Mouse (Mus musculus) heart, adult 2 months (tissue): ENCODE results near the gene Parp1. TPM values are rescaled to one million over a fixed set of nuclear protein-coding genes. Genes with fewer than 3 reads are reported as not detected.
"Not testable (repeated sequence)": the region's sequence is repeated elsewhere in the genome, so short reads cannot be mapped to it uniquely, and the experiment has no call there.

Source experiments
- DNase-seq, 2 experiments: peaks; one replicate each; pipeline ENCODE4 v3.0.0; 2021
- H3K27ac ChIP-seq: fragments of 200-600 bp; 2 replicates; pipeline ENCODE4 v1.8.1; 2022
- H3K27me3 ChIP-seq: fragments of 200-500 bp; 2 replicates; pipeline ENCODE4 v1.6.1; 2012; ENCODE audit warnings: mild to moderate bottlenecking, low read length, inconsistent platforms, mixed read lengths; ENCODE audit not compliant: control insufficient read depth, insufficient read depth
- H3K36me3 ChIP-seq: fragments of 200-500 bp; 2 replicates; pipeline ENCODE4 v1.6.1; 2012; ENCODE audit warnings: low read length, inconsistent platforms; ENCODE audit not compliant: control insufficient read depth, insufficient read depth
- H3K4me1 ChIP-seq: fragments of 200-500 bp; 2 replicates; pipeline ENCODE4 v1.6.1; 2011; ENCODE audit warnings: low read length; ENCODE audit not compliant: control insufficient read depth, insufficient read depth
- H3K4me3 ChIP-seq: fragments of 200-600 bp; 2 replicates; pipeline ENCODE4 v1.8.1; 2022
- H3K79me2 ChIP-seq: fragments of 200-500 bp; replicated peaks from 2 replicates; pipeline ENCODE4 v1.6.1; 2012; ENCODE audit warnings: mild to moderate bottlenecking, inconsistent platforms, low read length, moderate library complexity, mixed read lengths; ENCODE audit not compliant: control insufficient read depth, insufficient read depth
- H3K9ac ChIP-seq: fragments of 200-500 bp; 2 replicates; pipeline ENCODE4 v1.6.1; 2012; ENCODE audit warnings: low read depth, mild to moderate bottlenecking, control low read depth, inconsistent platforms, low read length, mixed read lengths
- CTCF ChIP-seq: fragments of 200-600 bp; IDR thresholded peaks from 2 replicates; pipeline ENCODE4 v1.8.1; 2022; ENCODE audit warnings: antibody characterized with exemption, mild to moderate bottlenecking, moderate library complexity
- EP300 ChIP-seq: fragments of 200-500 bp; IDR thresholded peaks from 2 replicates; pipeline ENCODE4 v1.6.1; 2011; ENCODE audit warnings: low read depth, low read length, control low read depth; ENCODE audit not compliant: insufficient read depth
- POLR2A ChIP-seq: fragments of 200-500 bp; IDR thresholded peaks from 2 replicates; pipeline ENCODE4 v1.6.1; 2011; ENCODE audit warnings: mild to moderate bottlenecking, low read depth, low read length, control low read depth; ENCODE audit not compliant: insufficient read depth
- WGBS: fragments of 180-500 bp; shearing (Covaris S2); methylation state at CpG from one replicate; pipeline ENCODE4 v1.1.7; 2018; 5-methylcytosine and 5-hydroxymethylcytosine counted together
- intact Hi-C: fragments of 180-260 bp; cut with DNase I; formaldehyde crosslinking; loops from one replicate; pipeline ENCODE4 v1.15.1; 2025
- polyA plus RNA-seq: library from polyadenylated mRNA; depleted of rRNA; stranded (reverse); fragments of >200 nt; gene quantifications from 2 replicates; pipeline ENCODE4 v1.2.3, GENCODE M21; 2012
- total RNA-seq, 2 experiments: library from RNA; stranded (reverse); gene quantifications; 2 replicates each; pipeline ENCODE4 v1.2.3; 2021

The Parp1 gene
- total and polyA plus RNA-seq, 3 experiments: 19.5 to 60.2 (median 56.9) TPM

GRCm38 (mm10) chr1:180569453-180569852 lies 729 bp downstream of the Parp1 start:
- Histone ChIP-seq H3K27me3 (no peaks in the 10 kb centered on the region), H3K27ac (peak overlapping the region; percentile 70), H3K4me1 (peaks cover 9% of the 10 kb centered on the region), H3K4me3 (peak overlapping the region; percentile 86), H3K79me2 (peaks cover 4% of the 10 kb centered on the region; the same call in 1 of the 2 replicates), H3K36me3 (no peaks in the 10 kb centered on the region), H3K9ac (peak overlapping the region; percentile 73)
- no peak for TF ChIP-seq POLR2A
- TF ChIP-seq CTCF: no peak
- TF ChIP-seq EP300: no peak
- 2% methylated on average over 17 of the region's 17 CpGs for WGBS
- no peak for DNase-seq
- intact Hi-C loops: loop anchor here (5.0 kb wide), 2 partner anchors 73 to 312 kb away; partner anchors contain the start of gene Lin9

- peaks cover 9% of the 10 kb centered on the region for H3K4me1 ChIP-seq
- no peak for DNase-seq
- intact Hi-C loops: no loop called here
- H3K27me3 ChIP-seq: no peaks in the 10 kb centered on the region
- TF ChIP-seq POLR2A (no peak), EP300 (no peak), CTCF (no peak)
- H3K36me3 ChIP-seq: no peaks in the 10 kb centered on the region
- peaks cover 4% of the 10 kb centered on the region; the same call in 1 of the 2 replicates for H3K79me2 ChIP-seq
- H3K27ac ChIP-seq: no peak overlapping the region
- no peak overlapping the region for H3K9ac ChIP-seq
- H3K4me3 ChIP-seq: no peak overlapping the region; the same call in 1 of the 2 replicates
- 26% methylated on average over 5 of the region's 5 CpGs for WGBS
Measured at GRCm38 (mm10) chr1:180570181-180570580, 1.5 kb downstream of the Parp1 start.

GRCm38 (mm10) chr1:180571018-180571589 lies 2.4 kb downstream of the Parp1 start:
- Histone ChIP-seq H3K4me3 (no peak overlapping the region), H3K79me2 (peaks cover 4% of the 10 kb centered on the region; the same call in 1 of the 2 replicates), H3K27ac (no peak overlapping the region), H3K27me3 (no peaks in the 10 kb centered on the region), H3K36me3 (no peaks in the 10 kb centered on the region), H3K4me1 (peaks cover 9% of the 10 kb centered on the region), H3K9ac (no peak overlapping the region)
- WGBS: 86% methylated on average over 8 of the region's 8 CpGs
- TF ChIP-seq POLR2A (no peak), EP300 (no peak), CTCF (no peak)
- no peak for DNase-seq
- intact Hi-C loops: no loop called here

- H3K9ac ChIP-seq, H3K27me3 ChIP-seq, H3K27ac ChIP-seq, intact Hi-C loops, DNase-seq, H3K4me1 ChIP-seq, H3K79me2 ChIP-seq, H3K36me3 ChIP-seq, H3K4me3 ChIP-seq: not testable (repeated sequence)
- WGBS: 86% methylated on average over 6 of the region's 6 CpGs
Measured at GRCm38 (mm10) chr1:180571721-180572120, 3.0 kb downstream of the Parp1 start.

- Histone ChIP-seq H3K4me1 (peaks cover 9% of the 10 kb centered on the region), H3K36me3 (no peaks in the 10 kb centered on the region), H3K27ac (no peak overlapping the region), H3K27me3 (no peaks in the 10 kb centered on the region), H3K4me3 (no peak overlapping the region), H3K79me2 (peaks cover 4% of the 10 kb centered on the region; the same call in 1 of the 2 replicates), H3K9ac (no peak overlapping the region)
- intact Hi-C loops: no loop called here
- no peak for TF ChIP-seq POLR2A
- WGBS: 94% methylated on average over 9 of the region's 9 CpGs
- no peak for DNase-seq
Measured at GRCm38 (mm10) chr1:180572154-180572553, 3.4 kb downstream of the Parp1 start.

- 66% methylated on average over 3 of the region's 3 CpGs for WGBS
- no peak for DNase-seq
- no peak overlapping the region for H3K4me3 ChIP-seq
- no peak overlapping the region for H3K9ac ChIP-seq
- no peaks in the 10 kb centered on the region for H3K27me3 ChIP-seq
- H3K27ac ChIP-seq: no peak overlapping the region
- TF ChIP-seq CTCF: no peak
- no peak for TF ChIP-seq EP300
- no peak for TF ChIP-seq POLR2A
- no peaks in the 10 kb centered on the region for H3K36me3 ChIP-seq
- intact Hi-C loops: no loop called here
- H3K4me1 ChIP-seq: peaks cover 3% of the 10 kb centered on the region; the same call in 1 of the 2 replicates
- no peaks in the 10 kb centered on the region; the same call in 1 of the 2 replicates for H3K79me2 ChIP-seq
Measured at GRCm38 (mm10) chr1:180576524-180576923, 7.8 kb downstream of the Parp1 start.
